Mouse (Mus musculus) activated CD4-positive, CD25-positive, alpha-beta regulatory T cell, adult 4 months (primary cell): Measurements from ENCODE around the gene 1700018B08Rik. TPM values are rescaled to one million over a fixed set of nuclear protein-coding genes. Genes with fewer than 3 reads are reported as not detected.

Experiments used
- ATAC-seq: one replicate; pipeline ENCODE4 v1.8.0; 2017
- polyA plus RNA-seq, 2 experiments: library from polyadenylated mRNA; unstranded; fragments of 100-300 nt; shearing (Covaris generic); gene quantifications; one replicate each; pipeline ENCODE4 v1.2.1; 2017

Gene 1700018B08Rik
- polyA plus RNA-seq, 2 experiments from 2014 or later = not detected

GRCm38 (mm10) chr8:121491633-121492032 lies 52.5 kb downstream of the 1700018B08Rik start:
- ATAC-seq = no peak

GRCm38 (mm10) chr8:121484072-121484782 lies 59.9 kb downstream of the 1700018B08Rik start:
- no peak for ATAC-seq

Other genes with a start within 250 kb of the 1700018B08Rik start
- 1 to 10 TPM; 2.2 to 2.4 TPM for gene Fbxo31, start 34.5 kb upstream of the 1700018B08Rik start, polyA plus RNA-seq
- 100 to 1,000 TPM; 456 to 496 TPM for gene Map1lc3b, start 46.0 kb upstream of the 1700018B08Rik start, polyA plus RNA-seq
- under 1 TPM in 1 of 2 experiments, not detected in 1; 0.21 TPM for gene Zcchc14, start 108.6 kb upstream of the 1700018B08Rik start, polyA plus RNA-seq
- gene Jph3, start 185.3 kb upstream of the 1700018B08Rik start, polyA plus RNA-seq = under 1 TPM in 1 of 2 experiments, not detected in 1; 0.12 TPM